Mouse (Mus musculus) spleen, embryonic (tissue): Measurements from ENCODE around the gene Gm49320.

Source experiments
- CTCF ChIA-PET: fragments of 350-600 bp; sonication (Branson Sonifier 250); formaldehyde crosslinking; loops from one replicate; lab custom pipeline; 2022; lab: Charles Lee

Gm49320 gene

GRCm38 (mm10) chr8:4258233-4258632 lies 19.6 kb downstream of the Gm49320 start:
- CTCF ChIA-PET: interaction anchor here (0.5 to 0.9 kb wide), 2 partner anchors 26 to 594 kb away, joined by 3 to 4 read pairs; no protein-coding TSS in a partner anchor

GRCm38 (mm10) chr8:4258678-4259077 lies 20.0 kb downstream of the Gm49320 start:
- CTCF ChIA-PET: interaction anchor here (0.5 to 0.9 kb wide), 2 partner anchors 26 to 594 kb away, joined by 3 to 4 read pairs; no protein-coding TSS in a partner anchor

- CTCF ChIA-PET: interaction anchor here (0.5 to 0.9 kb wide), 2 partner anchors 25 to 595 kb away, joined by 3 to 4 read pairs; no protein-coding TSS in a partner anchor
Observed at GRCm38 (mm10) chr8:4259125-4259804, 20.6 kb downstream of the Gm49320 start, which contains the start of gene Ctxn1. Gene Ctxn1 (minus strand): TSS chr8:4259274.

GRCm38 (mm10) chr8:4259805-4260170 lies 21.1 kb downstream of the Gm49320 start:
- CTCF ChIA-PET: no interaction called here

GRCm38 (mm10) chr8:4263105-4263791 lies 24.6 kb downstream of the Gm49320 start:
- CTCF ChIA-PET: no interaction called here

GRCm38 (mm10) chr8:4265160-4265914 lies 26.7 kb downstream of the Gm49320 start:
- CTCF ChIA-PET: interaction anchor here (0.6 kb wide), 1 partner anchor 12 kb away, joined by 6 read pairs; no protein-coding TSS in a partner anchor

- CTCF ChIA-PET: interaction anchor here (1.0 to 1.1 kb wide), 2 partner anchors 45 to 56 kb away, joined by 3 read pairs; no protein-coding TSS in a partner anchor
Observed at GRCm38 (mm10) chr8:4267627-4268026, 29.0 kb downstream of the Gm49320 start.

GRCm38 (mm10) chr8:4269609-4270008 lies 30.9 kb downstream of the Gm49320 start:
- CTCF ChIA-PET: no interaction called here

GRCm38 (mm10) chr8:4275275-4276110 lies 36.8 kb downstream of the Gm49320 start, which contains the start of gene Timm44:
Gene Timm44 (minus strand): TSS chr8:4275913.
- CTCF ChIA-PET: no interaction called here

GRCm38 (mm10) chr8:4276111-4276465 lies 37.4 kb downstream of the Gm49320 start:
- CTCF ChIA-PET: interaction anchor here (0.7 kb wide), 1 partner anchor 228 kb away, joined by 3 read pairs; no protein-coding TSS in a partner anchor

GRCm38 (mm10) chr8:4292738-4293137 lies 54.1 kb downstream of the Gm49320 start:
- CTCF ChIA-PET: no interaction called here

- CTCF ChIA-PET: no interaction called here
Observed at GRCm38 (mm10) chr8:4297822-4298221, 59.2 kb downstream of the Gm49320 start.
